Comparison of ENCODE assay signal across 8 mouse cellular contexts in the genomic region with DNA sequence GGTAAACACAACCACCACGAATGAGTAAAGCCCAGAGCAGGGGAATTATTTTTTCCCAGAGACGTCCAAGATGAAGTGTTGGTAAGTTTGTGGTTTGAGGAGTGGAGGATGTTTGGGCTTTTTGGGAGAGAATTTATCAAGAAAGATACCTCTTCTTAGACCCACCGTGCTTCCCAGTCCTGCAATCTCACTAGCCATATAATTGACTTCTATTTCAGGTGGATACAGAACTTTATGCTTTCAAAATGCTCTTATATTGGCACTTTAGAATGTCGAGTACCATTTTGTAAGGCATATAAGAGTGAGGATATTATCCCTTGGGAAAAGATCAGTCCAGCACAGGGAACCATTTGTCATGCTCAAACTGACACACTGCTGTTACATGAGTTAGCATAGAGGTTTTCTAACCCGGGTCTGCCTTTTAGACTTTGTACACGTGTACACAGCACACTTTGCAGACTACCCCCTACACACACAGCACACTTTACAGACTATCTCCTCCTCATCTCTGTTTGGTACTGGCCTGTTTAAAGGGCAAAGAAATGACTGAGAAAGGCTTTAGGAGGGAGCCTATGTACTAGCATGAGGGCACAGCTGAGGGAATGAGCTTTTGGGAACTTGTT. TPM values are rescaled to one million over a fixed set of nuclear protein-coding genes. Genes with fewer than 3 reads are reported as not detected.
DNase-seq lines count a peak whose midpoint lies in the region; ATAC-seq and TF ChIP-seq lines count a peak whose summit lies in the region.

No protein-coding gene starts in this region.

- no peaks in the 10 kb centered on the region for H3K9me3 ChIP-seq in heart, embryonic 10.5 days
- no peaks in the 10 kb centered on the region for H3K9me3 ChIP-seq in CH12.LX (replicated peaks; ENCODE audit: low read length)
- no peaks in the 10 kb centered on the region for H3K9me3 ChIP-seq in forebrain, embryonic 16.5 days (ENCODE audit: control insufficient read depth, low read length)

- no peak for TF ChIP-seq POLR2A in CH12.LX (IDR thresholded peaks at IDR 0.05; ENCODE audit: low read depth, low read length)

- DNase-seq in heart, embryonic 10.5 days (ENCODE audit: low spot score), result no peak
- DNase-seq in heart, adult 11 months, result no peak
- DNase-seq in CH12.LX (ENCODE audit: extremely low read depth), result no peak
- DNase-seq in ovary, postnatal 10 days (ENCODE audit: low spot score), result no peak
- no peak for DNase-seq in cerebellum, postnatal 25 days
- DNase-seq in right cerebral cortex, postnatal 4 days, result no peak

- peaks cover 7% of the 10 kb centered on the region; the same call in 1 of the 2 replicates for H3K79me2 ChIP-seq in CH12.LX (replicated peaks; ENCODE audit: control insufficient read depth, extremely low read depth, insufficient read depth, poor library complexity, severe bottlenecking)
- H3K79me2 ChIP-seq in macrophage (ENCODE audit: inconsistent target), result peaks cover 76% of the 10 kb centered on the region

- TF ChIP-seq RAD21 in CH12.LX (IDR thresholded peaks at IDR 0.05; ENCODE audit: low read depth, low read length), result no peak

- peak overlapping the region; percentile 87 for H3K4me3 ChIP-seq in heart, embryonic 10.5 days
- H3K4me3 ChIP-seq in CH12.LX (replicated peaks in 1 of 3; ENCODE audit: low read depth in 2 of 3, low read length in 2 of 3, poor library complexity in 1 of 3) (peak overlapping the region; percentile 54 to 82 (median 57)), macrophage (ENCODE audit: inconsistent target) (peak overlapping the region; percentile 61)
- peak overlapping the region; percentile 81 for H3K4me3 ChIP-seq in forebrain, embryonic 16.5 days (replicated peaks; ENCODE audit: low read length)

- H3K36me3 ChIP-seq in heart, embryonic 10.5 days, result peaks cover 18% of the 10 kb centered on the region
- H3K36me3 ChIP-seq in CH12.LX (replicated peaks in 1 of 2; ENCODE audit: control insufficient read depth in 1 of 2, insufficient read depth in 1 of 2, low read length in 1 of 2), result peaks cover 5 to 22% of the 10 kb centered on the region in 2 experiments
- H3K36me3 ChIP-seq in forebrain, embryonic 16.5 days (ENCODE audit: control insufficient read depth, insufficient read depth), result peaks cover 4% of the 10 kb centered on the region; the same call in 1 of the 2 replicates
- H3K36me3 ChIP-seq in macrophage (ENCODE audit: inconsistent target), result peaks cover 8% of the 10 kb centered on the region; the same call in 1 of the 2 replicates

- H3K4me1 ChIP-seq in heart, embryonic 10.5 days, result peaks cover 66% of the 10 kb centered on the region
- H3K4me1 ChIP-seq in CH12.LX (ENCODE audit: control insufficient read depth in 1 of 2, insufficient read depth in 2 of 2), result peaks cover 18 to 61% of the 10 kb centered on the region in 2 experiments
- H3K4me1 ChIP-seq in forebrain, embryonic 16.5 days (replicated peaks; ENCODE audit: control insufficient read depth, insufficient read depth, low read length), result peaks cover 41% of the 10 kb centered on the region

- peak overlapping the region; percentile 54 for H3K4me2 ChIP-seq in CH12.LX (ENCODE audit: insufficient read depth, low read depth, poor library complexity, severe bottlenecking)
- H3K4me2 ChIP-seq in forebrain, embryonic 16.5 days (ENCODE audit: low read length), result peak overlapping the region; percentile 69

- in situ Hi-C loops in CH12.LX (cut with MboI; ENCODE audit: low pct_ligation_motif_present, low pct_unique_long_range_greater_than_20kb, low sequenced_read_pairs), result no loop called here

- 10% methylated on average over 6 of the region's 6 CpGs for WGBS in heart, embryonic 10.5 days
- 9% methylated on average over 6 of the region's 6 CpGs for WGBS in forebrain, embryonic 16.5 days
- WGBS in macrophage (ENCODE audit: missing documents), result 26% methylated on average over 6 of the region's 6 CpGs

- H3K27ac ChIP-seq in heart, embryonic 10.5 days, result peak overlapping the region; percentile 99
- H3K27ac ChIP-seq in CH12.LX (ENCODE audit: insufficient read depth, low read depth), result no peak overlapping the region
- peak overlapping the region; percentile 98 for H3K27ac ChIP-seq in forebrain, embryonic 16.5 days (ENCODE audit: low read length)
- peak overlapping the region; percentile 93 for H3K27ac ChIP-seq in macrophage

- no peak for TF ChIP-seq EP300 in CH12.LX (IDR thresholded peaks at IDR 0.05; ENCODE audit: low read length)

- no peak for ATAC-seq in forebrain, embryonic 16.5 days

- peak overlapping the region; percentile 93 for H3K9ac ChIP-seq in CH12.LX (ENCODE audit: insufficient read depth, low read depth)
- peak overlapping the region; percentile 99 for H3K9ac ChIP-seq in forebrain, embryonic 16.5 days (replicated peaks; ENCODE audit: low read depth, low read length)

- no peaks in the 10 kb centered on the region for H3K27me3 ChIP-seq in heart, embryonic 10.5 days (ENCODE audit: insufficient read depth, poor library complexity, severe bottlenecking)
- peaks cover 4% of the 10 kb centered on the region for H3K27me3 ChIP-seq in CH12.LX (replicated peaks)
- no peaks in the 10 kb centered on the region for H3K27me3 ChIP-seq in forebrain, embryonic 16.5 days (replicated peaks; ENCODE audit: control insufficient read depth, insufficient read depth, low read length)

- dilution Hi-C loops in CH12.LX (cut with MboI; ENCODE audit: extremely low pct_ligation_motif_present, extremely low pct_unique_long_range_greater_than_20kb, low sequenced_read_pairs), result no loop called here

- TF ChIP-seq CTCF in CH12.LX (conservative IDR thresholded peaks at IDR 0.05 in 1 of 2, IDR thresholded peaks at IDR 0.05 in 1 of 2; ENCODE audit: low read depth in 2 of 2, low read length in 2 of 2), result no peak

TF ChIP-seq in CH12.LX, 34 proteins besides CTCF, POLR2A, EP300 and RAD21:
- TF ChIP-seq CHD1 (IDR thresholded peaks at IDR 0.05; ENCODE audit: low read depth, low read length) (0 out of 2 replicates have a peak, but pooled peaks have one; percentile 62), GABPA (IDR thresholded peaks at IDR 0.05; ENCODE audit: insufficient replicate concordance, low read depth, low read length) (no peak), TBP (conservative IDR thresholded peaks at IDR 0.05; ENCODE audit: low read depth, low read length) (no peak), CHD2 (IDR thresholded peaks at IDR 0.05; ENCODE audit: low read length) (no peak), USF2 (conservative IDR thresholded peaks at IDR 0.05; ENCODE audit: low read depth, low read length) (no peak), HCFC1 (IDR thresholded peaks at IDR 0.05; ENCODE audit: low read depth, low read length) (no peak), ZC3H11A (IDR thresholded peaks at IDR 0.05; ENCODE audit: low read depth, low read length) (no peak), MXI1 (IDR thresholded peaks at IDR 0.05; ENCODE audit: low read depth, low read length) (peak; percentile 66; the same call in 1 of the 2 replicates), NELFE (IDR thresholded peaks at IDR 0.05; ENCODE audit: low read depth, low read length) (no peak), SIN3A (IDR thresholded peaks at IDR 0.05; ENCODE audit: low read length) (0 out of 2 replicates have a peak, but pooled peaks have one; percentile 48), JUND (conservative IDR thresholded peaks at IDR 0.05; ENCODE audit: low read depth, low read length) (no peak), MYC (IDR thresholded peaks at IDR 0.05; ENCODE audit: low read depth, low read length) (peak; percentile 13; the same call in 1 of the 2 replicates), IRF4 (IDR thresholded peaks at IDR 0.05; ENCODE audit: low read depth, low read length) (no peak), JUN (IDR thresholded peaks at IDR 0.05; ENCODE audit: insufficient read depth, low read depth, low read length) (no peak), MAZ (IDR thresholded peaks at IDR 0.05; ENCODE audit: low read depth, low read length) (no peak), BHLHE40 (IDR thresholded peaks at IDR 0.05; ENCODE audit: low read depth, low read length) (no peak), ELF1 (IDR thresholded peaks at IDR 0.05; ENCODE audit: low read depth, low read length) (no peak)

RNA-seq across cellular contexts. Expression of gene Plekho1, which starts 0.8 kb away (rescaled TPM):
- 75.1 and 88.2 TPM in 2 replicates for polyA plus RNA-seq in heart, embryonic 10.5 days (2016; fragmentation: Nextera tagmentation; extraction: Ambion mirVana)
- total RNA-seq in CH12.LX (2012; rRNA removed) (23.0 and 24.6 TPM in 2 replicates), CH12.LX (2014; rRNA removed) (22.2 and 22.3 TPM in 2 replicates)
- polyA plus RNA-seq in CH12.LX (2012; ENCODE audit: insufficient read length, low read depth) (18.6 and 23.4 TPM in 2 replicates), macrophage (2018) (189 to 264 TPM (median 249 TPM) in 3 replicates)
- 71.4 and 74.9 TPM in 2 replicates for polyA plus RNA-seq in forebrain, embryonic 16.5 days (2015; fragmentation: Nextera tagmentation; extraction: Ambion mirVana)
- total RNA-seq in macrophage (2018; cell fraction: chromatin; rRNA removed), result 100 to 1,000 TPM; 115 to 354 (median 220) TPM
- total RNA-seq in macrophage (2018; cell fraction: cytosol; rRNA removed), result 100 to 1,000 TPM; 154 to 259 (median 208) TPM
- 100 to 1,000 TPM; 160 to 320 (median 230) TPM for total RNA-seq in macrophage (2018; cell fraction: nucleus; rRNA removed)
